Mouse (Mus musculus): Measurements from ENCODE around the gene Chaf1a. TPM values are rescaled to one million over a fixed set of nuclear protein-coding genes. Genes with fewer than 3 reads are reported as not detected.

Gene Chaf1a
- polyA plus RNA-seq, 1 experiment from 2014 or later: 5.0 TPM

GRCm38 (mm10) chr17:56010255-56010654 is 30.0 kb upstream of the Chaf1a start:
- H3K27me3 ChIP-seq (replicated peaks): no peaks in the 10 kb centered on the region
- H3K4me1 ChIP-seq: peaks cover 33% of the 10 kb centered on the region
- peak overlapping the region; percentile 97; the same call in 1 of the 2 replicates for H3K27ac ChIP-seq
- WGBS: 67% methylated on average over 14 of the region's 14 CpGs
- peak overlapping the region; percentile 84 for H3K9ac ChIP-seq
- H3K4me3 ChIP-seq: peak overlapping the region; percentile 71
- peak overlapping the region; percentile 96 for H3K4me2 ChIP-seq
- H3K36me3 ChIP-seq (replicated peaks): peaks cover 27% of the 10 kb centered on the region
- ATAC-seq (replicated peaks): no peak
- H3K9me3 ChIP-seq: no peaks in the 10 kb centered on the region

DNA sequence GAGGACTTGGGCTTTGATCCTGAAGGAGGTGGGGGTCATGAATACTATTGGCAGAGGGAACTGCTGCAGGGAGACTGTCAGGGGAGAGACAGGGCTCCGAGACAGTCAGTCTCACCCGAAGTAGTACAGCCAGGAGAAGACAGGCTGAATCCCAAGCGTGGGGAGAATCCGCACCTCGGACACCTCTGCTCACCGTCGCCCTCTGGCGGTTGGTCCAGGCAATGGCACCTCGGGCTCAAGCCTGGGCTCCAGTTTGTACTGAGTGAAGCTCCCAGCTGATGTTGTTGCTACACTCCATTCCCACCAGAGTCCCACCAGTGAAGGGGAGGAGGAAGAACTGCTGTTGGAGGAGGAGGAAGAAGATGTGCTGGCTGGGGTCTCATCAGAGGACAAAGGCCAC is 29.6 kb upstream of the Chaf1a start:
- peak overlapping the region; percentile 84 for H3K9ac ChIP-seq
- H3K27me3 ChIP-seq (replicated peaks): no peaks in the 10 kb centered on the region
- WGBS: 4% methylated on average over 9 of the region's 9 CpGs
- H3K4me3 ChIP-seq: peak overlapping the region; percentile 71
- no peaks in the 10 kb centered on the region for H3K9me3 ChIP-seq
- ATAC-seq (replicated peaks): no peak
- H3K4me1 ChIP-seq: peaks cover 33% of the 10 kb centered on the region
- H3K27ac ChIP-seq: no peak overlapping the region
- peak overlapping the region; percentile 96 for H3K4me2 ChIP-seq
- H3K36me3 ChIP-seq (replicated peaks): peaks cover 29% of the 10 kb centered on the region

- no peaks in the 10 kb centered on the region for H3K27me3 ChIP-seq (replicated peaks)
- no peak overlapping the region for H3K4me3 ChIP-seq
- H3K36me3 ChIP-seq (replicated peaks): peaks cover 37% of the 10 kb centered on the region
- WGBS: 83% methylated on average over 7 of the region's 7 CpGs
- no peak for ATAC-seq (replicated peaks)
- H3K9me3 ChIP-seq: no peaks in the 10 kb centered on the region
- peaks cover 33% of the 10 kb centered on the region for H3K4me1 ChIP-seq
- H3K9ac ChIP-seq: 0 out of 2 replicates have a peak overlapping the region, but pooled peaks have one; percentile 2
- peak overlapping the region; percentile 96; the same call in 1 of the 2 replicates for H3K4me2 ChIP-seq
- H3K27ac ChIP-seq: no peak overlapping the region
Measured at GRCm38 (mm10) chr17:56011441-56011840, 28.8 kb upstream of the Chaf1a start.

GRCm38 (mm10) chr17:56015293-56015692 is 24.9 kb upstream of the Chaf1a start:
- Histone ChIP-seq H3K27me3 (replicated peaks) (no peaks in the 10 kb centered on the region), H3K4me1 (peaks cover 21% of the 10 kb centered on the region), H3K27ac (no peak overlapping the region), H3K4me3 (no peak overlapping the region), H3K9me3 (no peaks in the 10 kb centered on the region), H3K36me3 (replicated peaks) (peaks cover 52% of the 10 kb centered on the region), H3K4me2 (no peak overlapping the region), H3K9ac (no peak overlapping the region; the same call in 1 of the 2 replicates)
- 95% methylated on average over 9 of the region's 9 CpGs for WGBS
- no peak for ATAC-seq (replicated peaks)

DNA sequence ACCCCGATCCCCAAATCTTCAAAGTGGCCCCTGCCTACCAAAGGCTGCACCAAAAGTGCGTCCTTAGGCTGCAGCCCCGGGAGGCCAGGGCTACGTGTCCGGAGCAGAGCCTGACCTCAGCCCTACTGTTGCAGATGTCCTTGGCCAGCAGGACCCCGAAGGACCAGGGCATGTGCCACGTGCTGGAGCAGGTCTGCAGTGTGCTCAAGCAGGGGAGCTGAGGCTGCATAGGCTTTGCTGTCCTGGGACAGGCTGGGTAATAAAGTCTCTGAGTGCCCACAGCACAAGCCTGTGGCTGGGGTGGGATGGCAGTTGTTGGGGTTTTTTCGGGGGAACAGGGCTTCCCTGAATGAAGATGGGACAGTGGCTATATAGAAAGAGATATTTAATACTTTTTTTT is 23.9 kb upstream of the Chaf1a start:
- 89% methylated on average over 8 of the region's 8 CpGs for WGBS
- no peak overlapping the region for H3K4me3 ChIP-seq
- H3K9ac ChIP-seq: no peak overlapping the region
- no peak overlapping the region for H3K27ac ChIP-seq
- H3K4me1 ChIP-seq: peaks cover 12% of the 10 kb centered on the region
- no peak overlapping the region for H3K4me2 ChIP-seq
- H3K9me3 ChIP-seq: no peaks in the 10 kb centered on the region
- H3K27me3 ChIP-seq (replicated peaks): no peaks in the 10 kb centered on the region
- no peak for ATAC-seq (replicated peaks)
- H3K36me3 ChIP-seq (replicated peaks): peaks cover 52% of the 10 kb centered on the region

DNA sequence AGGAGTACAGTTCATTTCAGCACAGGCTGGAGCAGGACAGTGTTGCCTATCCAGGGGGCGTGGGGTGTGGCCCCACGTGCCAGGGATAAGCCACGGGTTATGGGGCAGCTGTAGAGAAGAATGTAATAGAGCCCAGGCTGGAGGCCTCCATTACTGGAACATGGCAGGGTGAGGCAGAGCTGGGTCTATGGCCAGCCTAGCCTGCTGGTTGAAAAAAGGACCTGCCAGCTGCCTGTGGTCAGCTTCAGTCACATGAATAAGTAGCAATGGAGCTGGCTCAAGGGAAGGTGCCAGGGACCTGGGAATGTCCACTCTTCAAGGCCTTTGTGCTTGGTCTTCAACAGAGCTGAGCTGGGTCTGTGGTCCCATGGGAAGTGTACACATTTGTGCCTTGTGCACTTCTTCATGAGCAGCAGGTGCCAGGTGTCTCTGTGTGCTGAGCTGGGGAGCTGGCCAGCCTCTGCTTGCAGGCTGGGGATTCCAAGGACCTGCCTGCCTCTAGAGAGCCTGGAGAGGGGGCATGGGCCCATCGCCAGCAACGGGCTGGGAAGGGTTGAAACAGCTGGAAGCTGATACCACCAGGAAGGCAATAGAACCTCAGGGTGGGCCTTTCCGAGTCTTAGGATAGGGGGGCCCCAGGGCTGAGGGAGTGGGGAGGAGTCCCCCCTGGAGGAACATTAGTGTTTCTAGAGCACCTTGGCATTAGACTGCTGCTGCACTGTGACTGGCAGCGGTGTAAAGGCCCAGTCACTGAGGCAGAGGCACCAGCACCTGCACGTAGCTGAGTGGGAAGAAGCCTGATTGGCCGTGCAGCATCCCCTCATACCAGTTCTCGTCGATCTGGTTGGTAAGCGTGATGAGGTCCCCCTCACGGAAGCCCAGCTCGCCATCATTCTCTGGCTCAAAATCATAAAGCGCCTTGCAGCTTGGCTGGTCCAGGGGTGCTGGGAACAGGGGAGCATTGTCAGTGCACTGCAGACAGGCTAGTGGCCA is 23.1 kb upstream of the Chaf1a start:
- H3K27ac ChIP-seq: peak overlapping the region; percentile 51

GRCm38 (mm10) chr17:56017848-56018247 is 22.4 kb upstream of the Chaf1a start:
- H3K36me3 ChIP-seq (replicated peaks): peaks cover 42% of the 10 kb centered on the region; the same call in 1 of the 2 replicates
- no peak overlapping the region for H3K4me3 ChIP-seq
- peak; percentile 1 for ATAC-seq (replicated peaks)
- H3K9me3 ChIP-seq: no peaks in the 10 kb centered on the region
- no peak overlapping the region for H3K9ac ChIP-seq
- peak overlapping the region; percentile 51 for H3K27ac ChIP-seq
- no peaks in the 10 kb centered on the region for H3K27me3 ChIP-seq (replicated peaks)
- H3K4me1 ChIP-seq: peaks cover 9% of the 10 kb centered on the region; the same call in 1 of the 2 replicates
- WGBS: 90% methylated on average over 7 of the region's 7 CpGs
- H3K4me2 ChIP-seq: no peak overlapping the region

More for the DNA sequence above, 23.1 kb upstream of the Chaf1a start:
- H3K4me1 ChIP-seq: peaks cover 9% of the 10 kb centered on the region
- no peak overlapping the region for H3K4me2 ChIP-seq
- H3K9ac ChIP-seq: no peak overlapping the region
- 84% methylated on average over 15 of the region's 15 CpGs for WGBS
- no peak overlapping the region for H3K4me3 ChIP-seq
- H3K27me3 ChIP-seq (replicated peaks): no peaks in the 10 kb centered on the region
- peaks cover 47% of the 10 kb centered on the region for H3K36me3 ChIP-seq (replicated peaks)
- ATAC-seq (replicated peaks): no peak
- no peaks in the 10 kb centered on the region for H3K9me3 ChIP-seq

GRCm38 (mm10) chr17:56018347-56019131 is 21.7 kb upstream of the Chaf1a start:
- H3K4me2 ChIP-seq: no peak overlapping the region
- no peak overlapping the region for H3K4me3 ChIP-seq
- no peak overlapping the region for H3K9ac ChIP-seq
- H3K4me1 ChIP-seq: peaks cover 9% of the 10 kb centered on the region; the same call in 1 of the 2 replicates
- 78% methylated on average over 20 of the region's 20 CpGs for WGBS
- H3K27me3 ChIP-seq (replicated peaks): no peaks in the 10 kb centered on the region
- H3K27ac ChIP-seq: peak overlapping the region; percentile 51
- peak; percentile 48 for ATAC-seq (replicated peaks)
- peaks cover 36% of the 10 kb centered on the region; the same call in 1 of the 2 replicates for H3K36me3 ChIP-seq (replicated peaks)
- H3K9me3 ChIP-seq: no peaks in the 10 kb centered on the region

GRCm38 (mm10) chr17:56020400-56021084 is 19.7 kb upstream of the Chaf1a start:
- ATAC-seq (replicated peaks): no peak
- Histone ChIP-seq H3K4me3 (no peak overlapping the region), H3K36me3 (replicated peaks) (peaks cover 24% of the 10 kb centered on the region; the same call in 1 of the 2 replicates), H3K27me3 (replicated peaks) (no peaks in the 10 kb centered on the region), H3K4me1 (peaks cover 9% of the 10 kb centered on the region; the same call in 1 of the 2 replicates), H3K4me2 (no peak overlapping the region), H3K9me3 (no peaks in the 10 kb centered on the region), H3K9ac (no peak overlapping the region), H3K27ac (peak overlapping the region; percentile 27; the same call in 1 of the 2 replicates)
- WGBS: 91% methylated on average over 6 of the region's 6 CpGs

- Histone ChIP-seq H3K9me3 (no peaks in the 10 kb centered on the region), H3K4me1 (peaks cover 9% of the 10 kb centered on the region; the same call in 1 of the 2 replicates), H3K4me3 (no peak overlapping the region), H3K27me3 (replicated peaks) (no peaks in the 10 kb centered on the region), H3K36me3 (replicated peaks) (peaks cover 16% of the 10 kb centered on the region; the same call in 1 of the 2 replicates), H3K9ac (no peak overlapping the region), H3K27ac (peak overlapping the region; percentile 27), H3K4me2 (no peak overlapping the region)
- WGBS: 88% methylated on average over 4 of the region's 4 CpGs
- ATAC-seq (replicated peaks): no peak
Measured at GRCm38 (mm10) chr17:56021161-56021910, 18.9 kb upstream of the Chaf1a start.

All from midbrain, embryonic 15.5 days (tissue).